Mouse (Mus musculus): ENCODE data around the gene Gja1. TPM values are rescaled to one million over a fixed set of nuclear protein-coding genes. Genes with fewer than 3 reads are reported as not detected.

Gene Gja1
- total and polyA plus RNA-seq, 2 experiments, result 0.66 to 5.5 TPM

- no peak for DNase-seq (ENCODE audit: extremely low read depth, low read depth, low spot score)
Observed at GRCm38 (mm10) chr10:56437290-56437689, 60.2 kb downstream of the Gja1 start.

GRCm38 (mm10) chr10:56439638-56440037 is 62.5 kb downstream of the Gja1 start:
- H3K4me1 ChIP-seq (ENCODE audit: control insufficient read depth, insufficient read depth, low read length), result peaks cover 2% of the 10 kb centered on the region; the same call in 1 of the 2 replicates
- peak overlapping the region; percentile 71 for H3K27ac ChIP-seq (replicated peaks; ENCODE audit: insufficient read depth, low read depth, low read length)
- DNase-seq (ENCODE audit: extremely low read depth, low read depth, low spot score), result no peak
- H3K27me3 ChIP-seq (ENCODE audit: control insufficient read depth, insufficient read depth, low read length), result no peaks in the 10 kb centered on the region
- no peaks in the 10 kb centered on the region for H3K36me3 ChIP-seq (ENCODE audit: control insufficient read depth, insufficient read depth, low read length)
- WGBS, result 30% methylated on average over 4 of the region's 4 CpGs
- H3K4me3 ChIP-seq (ENCODE audit: insufficient read depth, low read depth, low read length), result no peak overlapping the region
- TF ChIP-seq POLR2A (IDR thresholded peaks at IDR 0.05; ENCODE audit: extremely low read depth, insufficient read depth, low read length) (no peak), CTCF (IDR thresholded peaks at IDR 0.05; ENCODE audit: low read depth, low read length) (no peak)
- H3K79me2 ChIP-seq (ENCODE audit: control insufficient read depth, insufficient read depth, low read length), result no peaks in the 10 kb centered on the region
- H3K9ac ChIP-seq (ENCODE audit: low read depth, low read length), result no peak overlapping the region

More at GRCm38 (mm10) chr10:56437290-56437689, 60.2 kb downstream of the Gja1 start:
- 71% methylated on average over 11 of the region's 11 CpGs for WGBS
- Histone ChIP-seq H3K27ac (replicated peaks; ENCODE audit: insufficient read depth, low read depth, low read length) (no peak overlapping the region), H3K4me3 (ENCODE audit: insufficient read depth, low read depth, low read length) (no peak overlapping the region), H3K27me3 (ENCODE audit: control insufficient read depth, insufficient read depth, low read length) (no peaks in the 10 kb centered on the region), H3K36me3 (ENCODE audit: control insufficient read depth, insufficient read depth, low read length) (no peaks in the 10 kb centered on the region), H3K9ac (ENCODE audit: low read depth, low read length) (no peak overlapping the region), H3K4me1 (ENCODE audit: control insufficient read depth, insufficient read depth, low read length) (peaks cover 2% of the 10 kb centered on the region; the same call in 1 of the 2 replicates), H3K79me2 (ENCODE audit: control insufficient read depth, insufficient read depth, low read length) (no peaks in the 10 kb centered on the region)
- TF ChIP-seq POLR2A (IDR thresholded peaks at IDR 0.05; ENCODE audit: extremely low read depth, insufficient read depth, low read length), result no peak
- TF ChIP-seq CTCF (IDR thresholded peaks at IDR 0.05; ENCODE audit: low read depth, low read length), result no peak

GRCm38 (mm10) chr10:56444457-56444856 is 67.3 kb downstream of the Gja1 start:
- no peak overlapping the region for H3K9ac ChIP-seq (ENCODE audit: low read depth, low read length)
- no peaks in the 10 kb centered on the region for H3K27me3 ChIP-seq (ENCODE audit: control insufficient read depth, insufficient read depth, low read length)
- TF ChIP-seq POLR2A (IDR thresholded peaks at IDR 0.05; ENCODE audit: extremely low read depth, insufficient read depth, low read length), result no peak
- no peak for TF ChIP-seq CTCF (IDR thresholded peaks at IDR 0.05; ENCODE audit: low read depth, low read length)
- H3K36me3 ChIP-seq (ENCODE audit: control insufficient read depth, insufficient read depth, low read length), result no peaks in the 10 kb centered on the region
- H3K79me2 ChIP-seq (ENCODE audit: control insufficient read depth, insufficient read depth, low read length), result no peaks in the 10 kb centered on the region
- DNase-seq (ENCODE audit: extremely low read depth, low read depth, low spot score), result peak; percentile 19
- H3K27ac ChIP-seq (replicated peaks; ENCODE audit: insufficient read depth, low read depth, low read length), result peak overlapping the region; percentile 56
- H3K4me3 ChIP-seq (ENCODE audit: insufficient read depth, low read depth, low read length), result no peak overlapping the region
- 78% methylated on average over 2 of the region's 2 CpGs for WGBS
- no peaks in the 10 kb centered on the region; the same call in 1 of the 2 replicates for H3K4me1 ChIP-seq (ENCODE audit: control insufficient read depth, insufficient read depth, low read length)

- Histone ChIP-seq H3K27ac (replicated peaks; ENCODE audit: insufficient read depth, low read depth, low read length) (no peak overlapping the region), H3K36me3 (ENCODE audit: control insufficient read depth, insufficient read depth, low read length) (no peaks in the 10 kb centered on the region), H3K4me1 (ENCODE audit: control insufficient read depth, insufficient read depth, low read length) (no peaks in the 10 kb centered on the region; the same call in 1 of the 2 replicates), H3K27me3 (ENCODE audit: control insufficient read depth, insufficient read depth, low read length) (no peaks in the 10 kb centered on the region), H3K9ac (ENCODE audit: low read depth, low read length) (no peak overlapping the region), H3K79me2 (ENCODE audit: control insufficient read depth, insufficient read depth, low read length) (no peaks in the 10 kb centered on the region), H3K4me3 (ENCODE audit: insufficient read depth, low read depth, low read length) (no peak overlapping the region)
- TF ChIP-seq CTCF (IDR thresholded peaks at IDR 0.05; ENCODE audit: low read depth, low read length) (no peak), POLR2A (IDR thresholded peaks at IDR 0.05; ENCODE audit: extremely low read depth, insufficient read depth, low read length) (no peak)
- no peak for DNase-seq (ENCODE audit: extremely low read depth, low read depth, low spot score)
- WGBS, result 71% methylated on average over 4 of the region's 4 CpGs
Observed at GRCm38 (mm10) chr10:56449030-56449429, 71.9 kb downstream of the Gja1 start.

Other genes starting within 250 kb of the Gja1 start
- 6.3 and 7.5 TPM in 2 replicates for gene Tbc1d32, start 148.6 kb upstream of the Gja1 start, total RNA-seq (2014; rRNA removed)
- gene Tbc1d32, start 148.6 kb upstream of the Gja1 start, polyA plus RNA-seq (2012; rRNA removed), result 0.59 and 0.62 TPM in 2 replicates